ENCODE assay signal across 15 mouse cellular contexts in genomic region chr6:72689046-72689445, GRCm38 (mm10).
"Had no signal": no experiment of that assay in that cellular context is flagged by ENCODE, and none has a peak within 500 bp of the region (broad histone marks: within the 10 kb centered on the region; RNA-seq: fewer than 3 reads in every experiment).

No protein-coding gene starts in this region.

- H3K27ac ChIP-seq: left cerebral cortex, adult 2 months; liver, embryonic 15.5 days; macrophage; neural tube, embryonic 15.5 days had no signal

- H3K27me3 ChIP-seq: liver, embryonic 15.5 days; neural tube, embryonic 15.5 days had no signal

- DNase-seq: kidney, adult 2 months; kidney, postnatal 25 days; lung, postnatal 10 days; right cerebral cortex, postnatal 4 days; spleen, adult 18-20 months; thymus, adult 18-20 months; thymus, postnatal 25 days had no signal

- H3K36me3 ChIP-seq: liver, embryonic 15.5 days; neural tube, embryonic 15.5 days had no signal

- ATAC-seq: midbrain, embryonic 16.5 days had no signal

- H3K4me3 ChIP-seq: left cerebral cortex, adult 2 months; liver, embryonic 15.5 days; megakaryocyte, embryonic 14.5 days; neural tube, embryonic 15.5 days had no signal

- H3K9ac ChIP-seq: liver, embryonic 15.5 days; neural tube, embryonic 15.5 days had no signal

- H3K9me3 ChIP-seq: liver, embryonic 15.5 days; megakaryocyte, embryonic 14.5 days; neural tube, embryonic 15.5 days had no signal

- H3K4me2 ChIP-seq: liver, embryonic 11.5 days; liver, embryonic 15.5 days; midbrain, embryonic 11.5 days; neural tube, embryonic 15.5 days had no signal
